25 mouse cellular contexts compared by ENCODE assay signal in genomic region chr1:127723596-127723995, GRCm38 (mm10). TPM values are rescaled to one million over a fixed set of nuclear protein-coding genes. Genes with fewer than 3 reads are reported as not detected.
DNase-seq lines count a peak whose midpoint lies in the region; ATAC-seq and TF ChIP-seq lines count a peak whose summit lies in the region.
"Had no signal": no experiment of that assay in that cellular context is flagged by ENCODE, and none has a peak within 500 bp of the region (broad histone marks: within the 10 kb centered on the region; RNA-seq: fewer than 3 reads in every experiment).

No protein-coding gene starts in this region.

- no peak overlapping the region for H3K9ac ChIP-seq in kidney, embryonic 14.5 days (ENCODE audit: low read depth, low read length)
- no peak overlapping the region for H3K9ac ChIP-seq in kidney, postnatal 0 days (ENCODE audit: low read depth, low read length)
- H3K9ac ChIP-seq: forebrain, embryonic 13.5 days; forebrain, postnatal 0 days; hindbrain, embryonic 13.5 days had no signal

- H3K4me1 ChIP-seq in kidney, adult 2 months (ENCODE audit: control insufficient read depth, insufficient read depth, low read length): peaks cover 19% of the 10 kb centered on the region; the same call in 1 of the 2 replicates
- H3K4me1 ChIP-seq in kidney, embryonic 14.5 days (ENCODE audit: control insufficient read depth, insufficient read depth, low read length): no peaks in the 10 kb centered on the region
- no peaks in the 10 kb centered on the region for H3K4me1 ChIP-seq in kidney, postnatal 0 days (replicated peaks; ENCODE audit: insufficient read depth, low read length)
- H3K4me1 ChIP-seq: embryonic facial prominence, embryonic 10.5 days; forebrain, embryonic 13.5 days; hindbrain, embryonic 13.5 days had no signal

- DNase-seq in heart, adult 11 months: peak; percentile 12
- DNase-seq in heart, postnatal 25 days (ENCODE audit: low spot score): no peak
- DNase-seq in kidney, adult 2 months: peak; percentile 90
- DNase-seq in kidney, postnatal 0 days (ENCODE audit: low spot score): no peak
- DNase-seq in kidney, postnatal 36 days: peak; percentile 52 to 81
- DNase-seq in left cerebral cortex, postnatal 25 days (ENCODE audit: low spot score in 2 of 2): no peak
- no peak for DNase-seq in layer of hippocampus, adult 8-10 months (ENCODE audit: low spot score in 2 of 2)
- DNase-seq: adrenal gland, postnatal 14 days; B cell, adult 2 months; cerebellum, adult 11-12 months; cerebellum, adult 9-10 months; cerebellum, postnatal 25 days; forebrain, postnatal 0 days; gastrocnemius, postnatal 14 days; heart, postnatal 10 days had no signal

- H3K27me3 ChIP-seq in kidney, adult 2 months (replicated peaks; ENCODE audit: control insufficient read depth, insufficient read depth, low read length): no peaks in the 10 kb centered on the region
- no peaks in the 10 kb centered on the region for H3K27me3 ChIP-seq in kidney, embryonic 14.5 days (ENCODE audit: control insufficient read depth, insufficient read depth, low read length)
- H3K27me3 ChIP-seq in kidney, postnatal 0 days (ENCODE audit: insufficient read depth, low read length): no peaks in the 10 kb centered on the region
- H3K27me3 ChIP-seq: forebrain, embryonic 13.5 days; hindbrain, embryonic 13.5 days had no signal

- no peak for TF ChIP-seq POLR2A in kidney, adult 2 months (IDR thresholded peaks at IDR 0.05; ENCODE audit: low read depth, low read length)

- no peak overlapping the region for H3K27ac ChIP-seq in kidney, adult 2 months (ENCODE audit: insufficient read depth, low read depth, low read length)
- no peak overlapping the region for H3K27ac ChIP-seq in kidney, embryonic 14.5 days (ENCODE audit: low read depth, low read length)
- no peak overlapping the region for H3K27ac ChIP-seq in kidney, postnatal 0 days
- H3K27ac ChIP-seq: embryonic facial prominence, embryonic 10.5 days; forebrain, embryonic 13.5 days; hindbrain, embryonic 13.5 days had no signal

- intact Hi-C loops in heart, postnatal 25 days (cut with DNase I): no loop called here
- intact Hi-C loops in left cerebral cortex, postnatal 25 days (cut with DNase I): no loop called here

- no peak overlapping the region for H3K4me3 ChIP-seq in kidney, adult 2 months (ENCODE audit: insufficient read depth, low read depth, low read length)
- H3K4me3 ChIP-seq in kidney, embryonic 14.5 days (ENCODE audit: low read length): no peak overlapping the region
- no peak overlapping the region for H3K4me3 ChIP-seq in kidney, postnatal 0 days (replicated peaks; ENCODE audit: low read depth, low read length)
- H3K4me3 ChIP-seq: embryonic facial prominence, embryonic 10.5 days; forebrain, embryonic 13.5 days; hindbrain, embryonic 13.5 days had no signal

- no peak overlapping the region for H3K4me2 ChIP-seq in kidney, embryonic 14.5 days (replicated peaks; ENCODE audit: low read depth, low read length)
- H3K4me2 ChIP-seq in kidney, postnatal 0 days (ENCODE audit: low read length): no peak overlapping the region
- H3K4me2 ChIP-seq: forebrain, embryonic 13.5 days; hindbrain, embryonic 13.5 days had no signal

- TF ChIP-seq CTCF in kidney, adult 2 months (conservative IDR thresholded peaks at IDR 0.05; ENCODE audit: insufficient read depth, insufficient read length, low read depth, low read length): no peak
- TF ChIP-seq CTCF in kidney, postnatal 0 days (IDR thresholded peaks at IDR 0.05; ENCODE audit: low read depth): no peak

- WGBS in kidney, adult 2 months: 18% methylated on average over 2 of the region's 2 CpGs
- WGBS in kidney, embryonic 14.5 days: 37% methylated on average over 2 of the region's 2 CpGs
- WGBS in kidney, postnatal 0 days: 21% methylated on average over 2 of the region's 2 CpGs

- no peak for ATAC-seq in kidney, embryonic 14.5 days (ENCODE audit: low FRiP score, low TSS enrichment)
- peak; percentile 52; the same call in 1 of the 2 replicates for ATAC-seq in kidney, postnatal 0 days (replicated peaks; ENCODE audit: low FRiP score, low read depth)
- ATAC-seq: activated CD4-positive, CD25-positive, alpha-beta regulatory T cell, adult 4 months; CD4-positive, CD25-positive, alpha-beta regulatory T cell, adult 4 months; forebrain, embryonic 13.5 days; forebrain, postnatal 0 days had no signal

- peaks cover 3% of the 10 kb centered on the region; the same call in 1 of the 2 replicates for H3K9me3 ChIP-seq in kidney, embryonic 14.5 days (ENCODE audit: control insufficient read depth, low read length)
- no peaks in the 10 kb centered on the region for H3K9me3 ChIP-seq in kidney, postnatal 0 days (replicated peaks; ENCODE audit: low read length)
- H3K9me3 ChIP-seq: forebrain, embryonic 13.5 days; G1E had no signal

- peaks cover 2% of the 10 kb centered on the region for H3K36me3 ChIP-seq in kidney, adult 2 months (ENCODE audit: control insufficient read depth, insufficient read depth, low read length)
- no peaks in the 10 kb centered on the region for H3K36me3 ChIP-seq in kidney, embryonic 14.5 days (ENCODE audit: control insufficient read depth, insufficient read depth, low read length)
- H3K36me3 ChIP-seq in kidney, postnatal 0 days (ENCODE audit: insufficient read depth, low read length): no peaks in the 10 kb centered on the region
- H3K36me3 ChIP-seq: embryonic facial prominence, embryonic 10.5 days; G1E; hindbrain, embryonic 13.5 days had no signal

RNA-seq across cellular contexts. Expression of gene Acmsd, which starts 5.6 kb away (rescaled TPM):
- total RNA-seq in heart, postnatal 25 days (2021): under 1 TPM in 1 of 2 experiments, not detected in 1; 0.39 TPM
- polyA plus RNA-seq in kidney, adult 2 months (2012; rRNA removed): 67.8 and 81.0 TPM in 2 replicates
- not detected in 2 replicates for polyA plus RNA-seq in kidney, embryonic 14.5 days (2014; fragmentation: Nextera tagmentation; extraction: Ambion mirVana)
- polyA plus RNA-seq in kidney, postnatal 0 days (2015; fragmentation: Nextera tagmentation; extraction: Ambion mirVana): 6.1 and 9.3 TPM in 2 replicates
- not detected for total RNA-seq in left cerebral cortex, postnatal 25 days (2021)
- total RNA-seq in layer of hippocampus, adult 8-10 months (2022): not detected
- total RNA-seq: forebrain, postnatal 0 days; gastrocnemius, adult 18-20 months; gastrocnemius, postnatal 14 days had no signal
- polyA plus RNA-seq: forebrain, embryonic 13.5 days; forebrain, postnatal 0 days; gonadal fat pad, adult 2 months; hindbrain, embryonic 13.5 days had no signal

RNA-seq across cellular contexts. Expression of gene Tmem163, which starts 44.2 kb away (rescaled TPM):
- 10 to 100 TPM in 1 of 2 experiments, 1 to 10 TPM in 1; 8.3 to 12.1 TPM for total RNA-seq in heart, postnatal 25 days (2021)
- polyA plus RNA-seq in kidney, adult 2 months (2012; rRNA removed): 2.5 TPM in 2 replicates
- 0.59 and 0.62 TPM in 2 replicates for polyA plus RNA-seq in kidney, embryonic 14.5 days (2014; fragmentation: Nextera tagmentation; extraction: Ambion mirVana)
- polyA plus RNA-seq in kidney, postnatal 0 days (2015; fragmentation: Nextera tagmentation; extraction: Ambion mirVana): 1.4 and 2.1 TPM in 2 replicates
- 10 to 100 TPM; 25.7 to 25.9 TPM for total RNA-seq in left cerebral cortex, postnatal 25 days (2021)
- 10 to 100 TPM in 1 of 4 experiments, 1 to 10 TPM in 3; 7.5 to 10.8 (median 9.0) TPM for total RNA-seq in layer of hippocampus, adult 8-10 months (2022)
- total RNA-seq: gastrocnemius, adult 18-20 months; gastrocnemius, postnatal 14 days; hematopoietic stem cell, adult 5-6 weeks had no signal
- polyA plus RNA-seq: activated CD4-positive, CD25-positive, alpha-beta regulatory T cell, adult 4 months; G1E had no signal

RNA-seq across cellular contexts. Expression of gene Ccnt2, which starts 50.4 kb away (rescaled TPM):
- 10 to 100 TPM; 28.0 to 28.2 TPM for total RNA-seq in heart, postnatal 25 days (2021)
- 12.7 and 14.7 TPM in 2 replicates for polyA plus RNA-seq in kidney, adult 2 months (2012; rRNA removed)
- polyA plus RNA-seq in kidney, embryonic 14.5 days (2014; fragmentation: Nextera tagmentation; extraction: Ambion mirVana): 76.3 and 84.7 TPM in 2 replicates
- 34.1 and 40.4 TPM in 2 replicates for polyA plus RNA-seq in kidney, postnatal 0 days (2015; fragmentation: Nextera tagmentation; extraction: Ambion mirVana)
- 10 to 100 TPM; 61.3 to 68.8 TPM for total RNA-seq in left cerebral cortex, postnatal 25 days (2021)
- total RNA-seq in layer of hippocampus, adult 8-10 months (2022): 10 to 100 TPM; 61.7 to 83.7 (median 73.7) TPM

Comparison
In these comparisons a context has a peak if more than half of its experiments do, and no peak if none do; other contexts are left out.
1. DNase-seq: peak in heart, adult 11 months (single experiment), kidney, adult 2 months (single experiment) and kidney, postnatal 36 days (2 of 2); none in heart, postnatal 25 days (single experiment), kidney, postnatal 0 days (single experiment), left cerebral cortex, postnatal 25 days (0 of 2) and layer of hippocampus, adult 8-10 months (0 of 2).